Mouse (Mus musculus) megakaryocyte, embryonic 14.5 days (primary cell): ENCODE results near the gene Mlst8.

ENCODE experiments used
- FLI1 ChIP-seq: IDR thresholded peaks from 2 replicates; pipeline ENCODE4 v1.6.1; 2012; ENCODE audit warnings: low read length, inconsistent platforms, mixed read lengths
- GATA1 ChIP-seq: IDR thresholded peaks from 3 replicates; pipeline ENCODE4 v1.6.1; 2012; ENCODE audit warnings: mixed read lengths, low read length, inconsistent platforms, borderline replicate concordance

DNA sequence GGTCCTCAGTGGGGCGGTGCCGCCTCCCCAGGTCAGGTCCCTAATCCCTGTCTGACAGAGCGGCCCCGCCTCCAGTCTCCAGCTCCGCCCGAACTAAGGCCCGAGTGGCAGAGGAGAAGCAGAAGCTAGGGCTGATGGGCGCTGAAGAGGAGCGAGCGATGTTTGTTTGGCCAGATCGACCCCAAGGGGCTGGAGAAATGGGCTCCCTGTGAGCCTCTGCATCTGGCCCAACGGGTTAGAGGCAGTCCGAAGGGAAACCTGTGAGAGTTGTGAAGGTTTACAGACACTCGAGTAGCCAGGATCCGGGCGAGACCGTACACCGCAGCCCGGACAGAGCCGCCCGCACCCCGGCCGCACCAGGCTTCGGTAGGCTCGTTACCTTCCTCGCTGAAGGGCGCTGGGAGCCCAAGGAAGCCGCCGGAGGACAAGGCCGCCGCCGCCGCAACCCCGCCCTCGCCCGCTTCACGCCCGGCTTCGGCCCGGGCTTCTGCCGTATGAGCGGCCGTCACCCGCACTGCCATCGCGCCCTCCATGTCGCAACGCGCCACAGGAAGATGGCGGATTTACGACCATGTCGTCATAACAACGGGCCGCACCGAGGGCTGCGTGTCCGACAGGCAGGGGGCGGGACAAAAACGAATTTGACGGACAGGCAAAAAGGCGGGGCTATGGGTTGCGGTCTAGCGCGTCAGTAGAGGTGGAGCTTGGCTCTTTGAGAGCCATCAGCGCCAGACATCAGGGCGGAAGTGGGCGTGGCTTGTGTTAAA lies 23.9 kb downstream of the Mlst8 start:
- TF ChIP-seq GATA1, result no peak
- no peak for TF ChIP-seq FLI1
